Mouse (Mus musculus) megakaryocyte, embryonic 14.5 days (primary cell): ENCODE measurements around the gene Bco1.

Experiments used
- FLI1 ChIP-seq: IDR thresholded peaks from 2 replicates; pipeline ENCODE4 v1.6.1; 2012; ENCODE audit warnings: low read length, inconsistent platforms, mixed read lengths
- GATA1 ChIP-seq: IDR thresholded peaks from 3 replicates; pipeline ENCODE4 v1.6.1; 2012; ENCODE audit warnings: mixed read lengths, low read length, inconsistent platforms, borderline replicate concordance

- no peak for TF ChIP-seq GATA1
- no peak for TF ChIP-seq FLI1
These were observed 76.2 kb downstream of the Bco1 start for GRCm38 (mm10) chr8:117171826-117172225.
